Mouse (Mus musculus): ENCODE results near the gene Dgcr8.

The Dgcr8 gene

GRCm38 (mm10) chr16:18222188-18222587, 66.9 kb downstream of the Dgcr8 start:
- in situ Hi-C loops (cut with MboI; ENCODE audit: unreplicated experiment in 2 of 2) = no loop called here

- in situ Hi-C loops (cut with MboI; ENCODE audit: unreplicated experiment in 2 of 2) = no loop called here
Observed at GRCm38 (mm10) chr16:18221543-18221898, 67.5 kb downstream of the Dgcr8 start.

- in situ Hi-C loops (cut with MboI; ENCODE audit: unreplicated experiment in 2 of 2) = no loop called here
Observed at GRCm38 (mm10) chr16:18220856-18221542, 68.0 kb downstream of the Dgcr8 start.

- in situ Hi-C loops (cut with MboI; ENCODE audit: unreplicated experiment in 2 of 2) = no loop called here
Observed at GRCm38 (mm10) chr16:18220001-18220400, 69.0 kb downstream of the Dgcr8 start.

GRCm38 (mm10) chr16:18218580-18218996, 70.5 kb downstream of the Dgcr8 start:
- in situ Hi-C loops (cut with MboI; ENCODE audit: unreplicated experiment in 2 of 2) = loop anchor here in 1 of 2 experiments (5.0 kb wide), 1 partner anchor 44 kb away; no protein-coding TSS in a partner anchor

GRCm38 (mm10) chr16:18217579-18217978, 71.5 kb downstream of the Dgcr8 start, which contains the start of gene Ccdc188:
Ccdc188 (plus strand) TSS chr16:18217879.
- in situ Hi-C loops (cut with MboI; ENCODE audit: unreplicated experiment in 2 of 2) = loop anchor here in 1 of 2 experiments (5.0 kb wide), 1 partner anchor 45 kb away; no protein-coding TSS in a partner anchor

- in situ Hi-C loops (cut with MboI; ENCODE audit: unreplicated experiment in 2 of 2) = loop anchor here (5.0 kb wide), 7 partner anchors 38 to 163 kb away; partner anchors contain the start of gene Dgcr6 (in 2 of the 2)
Observed at GRCm38 (mm10) chr16:18214858-18215257, 74.2 kb downstream of the Dgcr8 start.

GRCm38 (mm10) chr16:18213689-18214088, 75.4 kb downstream of the Dgcr8 start:
- in situ Hi-C loops (cut with MboI; ENCODE audit: unreplicated experiment in 2 of 2) = loop anchor here (5.0 kb wide), 6 partner anchors 36 to 161 kb away; partner anchors contain the start of gene Dgcr6 (in 2 of the 2)

- in situ Hi-C loops (cut with MboI; ENCODE audit: unreplicated experiment in 2 of 2) = loop anchor here (5.0 kb wide), 6 partner anchors 34 to 159 kb away; partner anchors contain the start of gene Dgcr6 (in 2 of the 2)
Observed at GRCm38 (mm10) chr16:18211417-18212171, 77.5 kb downstream of the Dgcr8 start.

- in situ Hi-C loops (cut with MboI; ENCODE audit: unreplicated experiment in 2 of 2) = loop anchor here (5.0 kb wide), 6 partner anchors 34 to 159 kb away; partner anchors contain the start of gene Dgcr6 (in 2 of the 2)
Observed at GRCm38 (mm10) chr16:18210701-18211416, 78.2 kb downstream of the Dgcr8 start.
